Mouse (Mus musculus): ENCODE measurements around the gene Spata2. TPM values are rescaled to one million over a fixed set of nuclear protein-coding genes. Genes with fewer than 3 reads are reported as not detected.
A peak's percentile ranks its signal among the peaks of the same experiment; 100 is the strongest.

Spata2 gene
- total RNA-seq, 1 experiment: 10.0 TPM

- Histone ChIP-seq H3K9ac (ENCODE audit: insufficient read depth, low read depth, low read length, poor library complexity, severe bottlenecking) (no peak overlapping the region), H3K4me3 (ENCODE audit: insufficient read depth in 1 of 2, low read depth in 1 of 2, low read length in 2 of 2, poor library complexity in 1 of 2, severe bottlenecking in 1 of 2) (no peak overlapping the region), H3K4me1 (ENCODE audit: control insufficient read depth in 2 of 2, insufficient read depth in 2 of 2, low read length in 2 of 2, poor library complexity in 1 of 2) (no peaks in the 10 kb centered on the region; a peak in 1 of 4 replicates), H3K27ac (ENCODE audit: insufficient read depth, low read depth, low read length, poor library complexity, severe bottlenecking) (no peak overlapping the region), H3K36me3 (ENCODE audit: control insufficient read depth, insufficient read depth, low read length, poor library complexity, severe bottlenecking) (peaks cover 43% of the 10 kb centered on the region; the same call in 1 of the 2 replicates), H3K9me3 (ENCODE audit: control insufficient read depth, insufficient read depth, low read depth, low read length) (no peaks in the 10 kb centered on the region)
- in situ Hi-C loops (cut with MboI; ENCODE audit: low sequenced_read_pairs in 2 of 2, unreplicated experiment in 2 of 2): no loop called here
- DNase-seq (ENCODE audit: low read depth, low spot score): no peak
- TF ChIP-seq ZNF384 (IDR thresholded peaks at IDR 0.05; ENCODE audit: low read depth, low read length): no peak
- TF ChIP-seq MAFK (IDR thresholded peaks at IDR 0.05; ENCODE audit: insufficient read depth, low read depth, low read length): no peak
- no peak for TF ChIP-seq CHD2 (IDR thresholded peaks at IDR 0.05; ENCODE audit: low read depth, low read length)
- no peak for TF ChIP-seq ZC3H11A (IDR thresholded peaks at IDR 0.05; ENCODE audit: borderline replicate concordance, low read depth, low read length)
- TF ChIP-seq HCFC1 (IDR thresholded peaks at IDR 0.05; ENCODE audit: borderline replicate concordance, insufficient read depth, low read length): no peak
Observed at GRCm38 (mm10) chr2:167456361-167457020, 36.2 kb downstream of the Spata2 start.

GRCm38 (mm10) chr2:167453814-167454213 is 38.9 kb downstream of the Spata2 start:
- peaks cover 45% of the 10 kb centered on the region for H3K36me3 ChIP-seq (ENCODE audit: control insufficient read depth, insufficient read depth, low read length, poor library complexity, severe bottlenecking)
- H3K4me1 ChIP-seq (ENCODE audit: control insufficient read depth in 2 of 2, insufficient read depth in 2 of 2, low read length in 2 of 2, poor library complexity in 1 of 2): peaks cover 0 to 4% of the 10 kb centered on the region in 2 experiments; a peak in 1 of 4 replicates
- no peak for DNase-seq (ENCODE audit: low read depth, low spot score)
- in situ Hi-C loops (cut with MboI; ENCODE audit: low sequenced_read_pairs in 2 of 2, unreplicated experiment in 2 of 2): no loop called here
- H3K27ac ChIP-seq (ENCODE audit: insufficient read depth, low read depth, low read length, poor library complexity, severe bottlenecking): no peak overlapping the region
- no peaks in the 10 kb centered on the region for H3K9me3 ChIP-seq (ENCODE audit: control insufficient read depth, insufficient read depth, low read depth, low read length)
- no peak overlapping the region for H3K4me3 ChIP-seq (ENCODE audit: insufficient read depth in 1 of 2, low read depth in 1 of 2, low read length in 2 of 2, poor library complexity in 1 of 2, severe bottlenecking in 1 of 2)
- TF ChIP-seq ZC3H11A (IDR thresholded peaks at IDR 0.05; ENCODE audit: borderline replicate concordance, low read depth, low read length): no peak
- TF ChIP-seq CHD2 (IDR thresholded peaks at IDR 0.05; ENCODE audit: low read depth, low read length): no peak
- no peak for TF ChIP-seq ZNF384 (IDR thresholded peaks at IDR 0.05; ENCODE audit: low read depth, low read length)
- TF ChIP-seq MAFK (IDR thresholded peaks at IDR 0.05; ENCODE audit: insufficient read depth, low read depth, low read length): no peak
- TF ChIP-seq HCFC1 (IDR thresholded peaks at IDR 0.05; ENCODE audit: borderline replicate concordance, insufficient read depth, low read length): no peak
- no peak overlapping the region for H3K9ac ChIP-seq (ENCODE audit: insufficient read depth, low read depth, low read length, poor library complexity, severe bottlenecking)

- TF ChIP-seq ZC3H11A (IDR thresholded peaks at IDR 0.05; ENCODE audit: borderline replicate concordance, low read depth, low read length): no peak
- TF ChIP-seq CHD2 (IDR thresholded peaks at IDR 0.05; ENCODE audit: low read depth, low read length): no peak
- TF ChIP-seq MAFK (IDR thresholded peaks at IDR 0.05; ENCODE audit: insufficient read depth, low read depth, low read length): no peak
- no peak for TF ChIP-seq ZNF384 (IDR thresholded peaks at IDR 0.05; ENCODE audit: low read depth, low read length)
- TF ChIP-seq HCFC1 (IDR thresholded peaks at IDR 0.05; ENCODE audit: borderline replicate concordance, insufficient read depth, low read length): no peak
- Histone ChIP-seq H3K27ac (ENCODE audit: insufficient read depth, low read depth, low read length, poor library complexity, severe bottlenecking) (no peak overlapping the region), H3K9ac (ENCODE audit: insufficient read depth, low read depth, low read length, poor library complexity, severe bottlenecking) (no peak overlapping the region), H3K36me3 (ENCODE audit: control insufficient read depth, insufficient read depth, low read length, poor library complexity, severe bottlenecking) (peaks cover 40% of the 10 kb centered on the region), H3K4me3 (ENCODE audit: insufficient read depth in 1 of 2, low read depth in 1 of 2, low read length in 2 of 2, poor library complexity in 1 of 2, severe bottlenecking in 1 of 2) (no peak overlapping the region), H3K4me1 (ENCODE audit: control insufficient read depth in 2 of 2, insufficient read depth in 2 of 2, low read length in 2 of 2, poor library complexity in 1 of 2) (peaks cover 0 to 6% of the 10 kb centered on the region in 2 experiments; a peak in 2 of 4 replicates), H3K9me3 (ENCODE audit: control insufficient read depth, insufficient read depth, low read depth, low read length) (no peaks in the 10 kb centered on the region)
- no peak for DNase-seq (ENCODE audit: low read depth, low spot score)
- in situ Hi-C loops (cut with MboI; ENCODE audit: low sequenced_read_pairs in 2 of 2, unreplicated experiment in 2 of 2): no loop called here
Observed at GRCm38 (mm10) chr2:167450647-167451046, 42.0 kb downstream of the Spata2 start.

GRCm38 (mm10) chr2:167449331-167450275 is 43.1 kb downstream of the Spata2 start:
- Histone ChIP-seq H3K27ac (ENCODE audit: insufficient read depth, low read depth, low read length, poor library complexity, severe bottlenecking) (no peak overlapping the region), H3K9me3 (ENCODE audit: control insufficient read depth, insufficient read depth, low read depth, low read length) (no peaks in the 10 kb centered on the region), H3K36me3 (ENCODE audit: control insufficient read depth, insufficient read depth, low read length, poor library complexity, severe bottlenecking) (peaks cover 44% of the 10 kb centered on the region), H3K4me3 (ENCODE audit: insufficient read depth in 1 of 2, low read depth in 1 of 2, low read length in 2 of 2, poor library complexity in 1 of 2, severe bottlenecking in 1 of 2) (no peak overlapping the region), H3K4me1 (ENCODE audit: control insufficient read depth in 2 of 2, insufficient read depth in 2 of 2, low read length in 2 of 2, poor library complexity in 1 of 2) (peaks cover 0 to 15% of the 10 kb centered on the region in 2 experiments; a peak in 2 of 4 replicates), H3K9ac (ENCODE audit: insufficient read depth, low read depth, low read length, poor library complexity, severe bottlenecking) (peak overlapping the region; percentile 9; the same call in 1 of the 2 replicates)
- no peak for DNase-seq (ENCODE audit: low read depth, low spot score)
- in situ Hi-C loops (cut with MboI; ENCODE audit: low sequenced_read_pairs in 2 of 2, unreplicated experiment in 2 of 2): no loop called here
- TF ChIP-seq ZNF384 (IDR thresholded peaks at IDR 0.05; ENCODE audit: low read depth, low read length) (no peak), CHD2 (IDR thresholded peaks at IDR 0.05; ENCODE audit: low read depth, low read length) (no peak), ZC3H11A (IDR thresholded peaks at IDR 0.05; ENCODE audit: borderline replicate concordance, low read depth, low read length) (no peak), HCFC1 (IDR thresholded peaks at IDR 0.05; ENCODE audit: borderline replicate concordance, insufficient read depth, low read length) (no peak), MAFK (IDR thresholded peaks at IDR 0.05; ENCODE audit: insufficient read depth, low read depth, low read length) (no peak)
